Mouse (Mus musculus): ENCODE measurements around the gene Prdm13.

- TF ChIP-seq CTCF (IDR thresholded peaks at IDR 0.05; ENCODE audit: low read depth, low read length) (no peak), POLR2A (IDR thresholded peaks at IDR 0.05; ENCODE audit: borderline replicate concordance, low read depth, low read length) (no peak)
Observed at GRCm38 (mm10) chr4:21628367-21629274, 57.1 kb downstream of the Prdm13 start.
